Mouse (Mus musculus) embryo, embryonic 10 days (tissue): ENCODE data around the gene Atp8b4.

Experiments used
- DNase-seq: peaks from one replicate; pipeline ENCODE4 v3.0.0-alpha.2; 2015; ENCODE audit warnings: low spot score

Atp8b4 gene

GRCm38 (mm10) chr2:126286420-126286819 lies 214.1 kb downstream of the Atp8b4 start:
- DNase-seq, result no peak

DNA sequence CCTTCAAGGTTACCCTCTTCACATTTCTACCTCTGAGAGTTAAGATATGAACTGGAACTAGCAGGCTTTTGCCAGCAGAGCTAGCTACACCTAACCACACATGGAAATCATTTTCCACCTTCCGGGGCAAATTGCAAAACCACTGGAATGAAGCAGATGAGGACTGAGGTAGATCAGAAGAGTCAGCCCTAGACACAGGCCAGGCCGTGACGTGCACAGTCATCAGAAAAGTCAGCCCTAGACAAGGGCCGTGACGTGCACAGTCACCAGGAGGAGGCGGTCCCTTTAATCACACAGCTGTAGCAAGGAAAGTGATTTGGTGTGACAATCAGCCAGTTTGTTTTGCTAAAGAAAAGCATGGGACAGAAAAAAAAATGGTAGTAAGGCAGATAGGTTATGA lies 216.4 kb downstream of the Atp8b4 start:
- peak; percentile 6 for DNase-seq

DNA sequence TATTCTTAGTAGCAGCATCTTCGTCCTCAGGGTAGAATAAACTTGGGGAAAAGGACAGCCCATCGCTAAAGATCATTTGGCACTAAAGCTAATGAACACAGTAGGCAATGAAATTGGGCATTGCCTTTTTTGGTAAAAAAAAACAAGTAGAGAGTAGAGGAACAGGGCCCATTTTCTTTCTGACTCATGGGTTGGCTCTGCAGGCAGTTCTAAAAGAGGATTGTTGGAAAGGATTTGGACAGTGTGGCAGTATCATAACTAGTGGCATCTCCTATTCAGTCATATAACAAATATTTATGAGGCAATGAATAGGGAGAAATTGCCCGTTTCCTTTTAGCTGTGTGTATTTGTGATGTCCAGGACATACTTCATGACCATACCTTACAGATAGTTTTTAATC lies 217.4 kb downstream of the Atp8b4 start:
- DNase-seq, result no peak

- DNase-seq, result no peak
These were observed 225.0 kb downstream of the Atp8b4 start for GRCm38 (mm10) chr2:126275511-126275910.

GRCm38 (mm10) chr2:126274826-126275405 lies 225.6 kb downstream of the Atp8b4 start:
- DNase-seq, result no peak

DNA sequence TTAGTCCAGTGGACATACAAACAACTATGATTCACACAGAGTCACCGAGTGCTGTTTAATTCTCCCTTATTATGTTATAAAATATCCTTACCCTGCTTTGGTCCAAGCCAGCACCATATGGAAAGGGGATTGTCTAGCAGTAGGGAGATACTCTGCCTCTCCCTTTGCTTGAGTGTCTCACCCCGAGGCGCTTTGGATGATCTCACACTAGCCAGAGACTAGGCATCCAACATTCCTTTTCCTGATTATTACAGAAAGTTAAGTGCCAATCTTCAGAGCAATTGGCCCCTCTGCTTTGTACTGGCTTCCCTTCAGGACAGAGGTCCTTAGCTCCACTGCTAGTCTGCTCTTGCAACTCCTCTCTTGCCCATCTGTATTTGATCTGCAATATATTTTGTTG lies 226.2 kb downstream of the Atp8b4 start:
- DNase-seq, result no peak
